Mouse (Mus musculus) neural tube, embryonic 10.5 days (tissue): Measurements from ENCODE around the gene Higd2a.
"Not testable (repeated sequence)": the region's sequence is repeated elsewhere in the genome, so short reads cannot be mapped to it uniquely, and the experiment has no call there.

Source experiments
- DNase-seq: peaks from one replicate; pipeline ENCODE4 v3.0.0-alpha.2; 2017; ENCODE audit warnings: low spot score; ENCODE audit errors: extremely low spot score

Higd2a gene

GRCm38 (mm10) chr13:54581385-54581784 is 8.6 kb upstream of the Higd2a start:
- no peak for DNase-seq

GRCm38 (mm10) chr13:54582126-54582525 is 7.9 kb upstream of the Higd2a start:
- no peak for DNase-seq

GRCm38 (mm10) chr13:54582860-54583259 is 7.1 kb upstream of the Higd2a start:
- no peak for DNase-seq

GRCm38 (mm10) chr13:54585831-54586230 is 4.2 kb upstream of the Higd2a start:
- no peak for DNase-seq

GRCm38 (mm10) chr13:54589414-54589995 is 502 bp upstream of the Higd2a start:
- DNase-seq, result no peak

GRCm38 (mm10) chr13:54591776-54592356 is 1.9 kb downstream of the Higd2a start:
- DNase-seq, result no peak

GRCm38 (mm10) chr13:54593617-54594016 is 3.6 kb downstream of the Higd2a start:
- DNase-seq, result no peak

- DNase-seq, result no peak
Measured at GRCm38 (mm10) chr13:54596107-54596690, 6.2 kb downstream of the Higd2a start.

GRCm38 (mm10) chr13:54596870-54597269 is 6.9 kb downstream of the Higd2a start:
- no peak for DNase-seq

- no peak for DNase-seq
Measured at GRCm38 (mm10) chr13:54598622-54599143, 8.7 kb downstream of the Higd2a start.

- no peak for DNase-seq
Measured at GRCm38 (mm10) chr13:54602639-54603111, 12.7 kb downstream of the Higd2a start.

- DNase-seq, result no peak
Measured at GRCm38 (mm10) chr13:54603501-54603900, 13.5 kb downstream of the Higd2a start.

- no peak for DNase-seq
Measured at GRCm38 (mm10) chr13:54604221-54604620, 14.2 kb downstream of the Higd2a start.

- no peak for DNase-seq
Measured at GRCm38 (mm10) chr13:54605426-54605825, 15.4 kb downstream of the Higd2a start.

GRCm38 (mm10) chr13:54607204-54607603 is 17.2 kb downstream of the Higd2a start:
- no peak for DNase-seq

GRCm38 (mm10) chr13:54608002-54608401 is 18.0 kb downstream of the Higd2a start:
- DNase-seq, result no peak

- DNase-seq, result no peak
Measured at GRCm38 (mm10) chr13:54608666-54609065, 18.7 kb downstream of the Higd2a start.

- no peak for DNase-seq
Measured at GRCm38 (mm10) chr13:54609301-54609700, 19.3 kb downstream of the Higd2a start.

- no peak for DNase-seq
Measured at GRCm38 (mm10) chr13:54610613-54610971, 20.6 kb downstream of the Higd2a start.

- peak; percentile 85 for DNase-seq
Measured at GRCm38 (mm10) chr13:54610972-54611754, 21.2 kb downstream of the Higd2a start, which contains the start of gene Cltb. Gene Cltb (minus strand): TSS chr13:54611344.

- DNase-seq, result not testable (repeated sequence)
Measured at GRCm38 (mm10) chr13:54613141-54613540, 23.1 kb downstream of the Higd2a start.

GRCm38 (mm10) chr13:54616307-54616706 is 26.3 kb downstream of the Higd2a start:
- no peak for DNase-seq
